Mouse (Mus musculus): ENCODE data around the gene Myo9a. TPM values are rescaled to one million over a fixed set of nuclear protein-coding genes. Genes with fewer than 3 reads are reported as not detected.

Myo9a gene
- total and polyA plus RNA-seq, 3 experiments: 1.6 to 2.6 (median 2.0) TPM

DNA sequence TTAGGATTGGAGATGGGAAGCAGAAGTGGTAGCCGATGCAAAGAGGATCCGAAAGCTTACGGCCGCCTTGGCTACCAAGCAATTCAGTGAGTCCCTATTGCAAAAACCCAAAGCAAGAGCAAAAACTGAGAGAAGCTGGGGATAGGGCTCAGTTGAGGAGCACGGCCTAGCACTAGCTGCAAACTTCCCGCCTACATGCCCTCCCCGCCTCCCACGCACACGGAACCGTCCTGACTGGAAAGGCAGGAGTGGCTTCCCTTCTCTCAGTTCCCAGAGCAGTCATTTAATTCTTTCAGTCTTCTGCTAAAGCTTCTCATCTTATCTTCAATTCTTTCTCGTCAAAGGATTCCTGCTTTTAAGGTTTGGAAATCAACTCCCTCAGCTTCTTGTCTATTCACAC lies 1.7 kb upstream of the Myo9a start:
- Histone ChIP-seq H3K27me3 (replicated peaks) (no peaks in the 10 kb centered on the region), H3K4me1 (ENCODE audit: control insufficient read depth in 1 of 2, insufficient read depth in 2 of 2) (peaks cover 0 to 14% of the 10 kb centered on the region in 2 experiments; a peak in 3 of 4 replicates), H3K79me2 (replicated peaks; ENCODE audit: control insufficient read depth, extremely low read depth, insufficient read depth, poor library complexity, severe bottlenecking) (peaks cover 4% of the 10 kb centered on the region; the same call in 1 of the 2 replicates), H3K9me3 (replicated peaks; ENCODE audit: low read length) (no peaks in the 10 kb centered on the region), H3K27ac (ENCODE audit: insufficient read depth, low read depth) (no peak overlapping the region), H3K9ac (ENCODE audit: insufficient read depth, low read depth) (no peak overlapping the region), H3K4me2 (ENCODE audit: insufficient read depth, low read depth, poor library complexity, severe bottlenecking) (no peak overlapping the region), H3K4me3 (replicated peaks in 1 of 3; ENCODE audit: low read depth in 2 of 3, low read length in 2 of 3, poor library complexity in 1 of 3) (no peak overlapping the region), H3K36me3 (replicated peaks in 1 of 2; ENCODE audit: control insufficient read depth in 1 of 2, insufficient read depth in 1 of 2, low read length in 1 of 2) (no peaks in the 10 kb centered on the region)
- TF ChIP-seq RCOR1 (conservative IDR thresholded peaks at IDR 0.05; ENCODE audit: low read depth, low read length) (no peak), JUN (IDR thresholded peaks at IDR 0.05; ENCODE audit: insufficient read depth, low read depth, low read length) (no peak), ZC3H11A (IDR thresholded peaks at IDR 0.05; ENCODE audit: low read depth, low read length) (no peak), ETS1 (conservative IDR thresholded peaks at IDR 0.05; ENCODE audit: low read depth, low read length) (no peak), CTCF (conservative IDR thresholded peaks at IDR 0.05 in 1 of 2, IDR thresholded peaks at IDR 0.05 in 1 of 2; ENCODE audit: low read depth in 2 of 2, low read length in 2 of 2) (no peak), MEF2A (IDR thresholded peaks at IDR 0.05; ENCODE audit: borderline replicate concordance, low read depth, low read length) (no peak), POLR2A (IDR thresholded peaks at IDR 0.05; ENCODE audit: low read depth, low read length) (no peak)
- dilution Hi-C loops (cut with MboI; ENCODE audit: extremely low pct_ligation_motif_present, extremely low pct_unique_long_range_greater_than_20kb, low sequenced_read_pairs): no loop called here
- in situ Hi-C loops (cut with MboI; ENCODE audit: low pct_ligation_motif_present, low pct_unique_long_range_greater_than_20kb, low sequenced_read_pairs): no loop called here
- no peak for DNase-seq (ENCODE audit: extremely low read depth)

DNA sequence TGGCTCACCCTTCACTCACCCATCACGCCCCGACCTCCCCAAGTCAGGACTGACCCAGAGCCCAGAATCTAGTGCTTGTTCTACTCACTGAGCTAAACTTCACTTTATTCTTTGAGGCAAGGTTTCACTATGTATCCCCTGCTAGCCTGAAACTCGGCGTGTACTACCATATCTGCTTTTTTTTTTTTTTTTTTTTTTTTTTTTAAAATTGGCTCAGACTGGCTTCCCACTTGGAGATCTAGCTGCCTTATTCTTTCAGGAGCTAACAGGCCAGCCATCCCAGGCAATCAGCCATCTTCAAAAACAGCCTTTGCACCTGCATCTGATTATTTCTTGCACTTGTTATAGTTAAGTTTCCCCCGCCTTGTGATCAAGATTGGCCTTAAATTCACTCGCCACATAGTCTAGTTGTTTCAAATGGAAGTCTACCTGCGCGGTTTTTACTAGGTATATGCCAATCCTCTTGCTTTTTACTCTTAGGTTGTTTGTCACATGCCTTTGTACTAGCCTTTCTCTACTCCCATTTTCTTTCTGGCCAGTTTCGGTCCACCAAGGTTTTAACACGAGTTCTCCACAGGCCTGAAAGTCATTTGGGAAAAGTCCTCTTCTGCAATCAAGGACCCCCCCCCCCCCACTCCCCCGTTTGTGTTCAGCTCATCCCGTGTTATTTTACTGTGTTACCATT lies 973 bp upstream of the Myo9a start:
- dilution Hi-C loops (cut with MboI; ENCODE audit: extremely low pct_ligation_motif_present, extremely low pct_unique_long_range_greater_than_20kb, low sequenced_read_pairs): no loop called here
- TF ChIP-seq SIN3A (IDR thresholded peaks at IDR 0.05; ENCODE audit: low read length) (no peak), GABPA (IDR thresholded peaks at IDR 0.05; ENCODE audit: insufficient replicate concordance, low read depth, low read length) (no peak), SMC3 (IDR thresholded peaks at IDR 0.05; ENCODE audit: low read depth, low read length) (no peak), ZKSCAN1 (IDR thresholded peaks at IDR 0.05; ENCODE audit: borderline replicate concordance, low read depth, low read length) (no peak), CHD1 (IDR thresholded peaks at IDR 0.05; ENCODE audit: low read depth, low read length) (no peak), NELFE (IDR thresholded peaks at IDR 0.05; ENCODE audit: low read depth, low read length) (no peak), ETS1 (conservative IDR thresholded peaks at IDR 0.05; ENCODE audit: low read depth, low read length) (no peak), USF1 (IDR thresholded peaks at IDR 0.05; ENCODE audit: low read depth, low read length) (no peak), ZNF384 (IDR thresholded peaks at IDR 0.05; ENCODE audit: low read depth, low read length) (peak; percentile 78)
- Histone ChIP-seq H3K4me1 (ENCODE audit: control insufficient read depth in 1 of 2, insufficient read depth in 2 of 2) (peaks cover 0 to 14% of the 10 kb centered on the region in 2 experiments; a peak in 3 of 4 replicates), H3K27ac (ENCODE audit: insufficient read depth, low read depth) (no peak overlapping the region), H3K36me3 (replicated peaks in 1 of 2; ENCODE audit: control insufficient read depth in 1 of 2, insufficient read depth in 1 of 2, low read length in 1 of 2) (no peaks in the 10 kb centered on the region), H3K27me3 (replicated peaks) (no peaks in the 10 kb centered on the region), H3K4me2 (ENCODE audit: insufficient read depth, low read depth, poor library complexity, severe bottlenecking) (peak overlapping the region; percentile 92), H3K9me3 (replicated peaks; ENCODE audit: low read length) (no peaks in the 10 kb centered on the region), H3K4me3 (replicated peaks in 1 of 3; ENCODE audit: low read depth in 2 of 3, low read length in 2 of 3, poor library complexity in 1 of 3) (peak overlapping the region; percentile 74 to 87 (median 79)), H3K79me2 (replicated peaks; ENCODE audit: control insufficient read depth, extremely low read depth, insufficient read depth, poor library complexity, severe bottlenecking) (peaks cover 4% of the 10 kb centered on the region; the same call in 1 of the 2 replicates), H3K9ac (ENCODE audit: insufficient read depth, low read depth) (peak overlapping the region; percentile 58)
- peak; percentile 7 for DNase-seq (ENCODE audit: extremely low read depth)
- in situ Hi-C loops (cut with MboI; ENCODE audit: low pct_ligation_motif_present, low pct_unique_long_range_greater_than_20kb, low sequenced_read_pairs): no loop called here
